Mouse (Mus musculus) urinary bladder, postnatal 14 days (tissue): ENCODE results near the gene Pxmp2.
A peak's percentile ranks its signal among the peaks of the same experiment; 100 is the strongest.

Experiments used
- DNase-seq: peaks from one replicate; pipeline ENCODE4 v3.0.0; 2021; ENCODE audit warnings: low spot score

Pxmp2 gene

DNA sequence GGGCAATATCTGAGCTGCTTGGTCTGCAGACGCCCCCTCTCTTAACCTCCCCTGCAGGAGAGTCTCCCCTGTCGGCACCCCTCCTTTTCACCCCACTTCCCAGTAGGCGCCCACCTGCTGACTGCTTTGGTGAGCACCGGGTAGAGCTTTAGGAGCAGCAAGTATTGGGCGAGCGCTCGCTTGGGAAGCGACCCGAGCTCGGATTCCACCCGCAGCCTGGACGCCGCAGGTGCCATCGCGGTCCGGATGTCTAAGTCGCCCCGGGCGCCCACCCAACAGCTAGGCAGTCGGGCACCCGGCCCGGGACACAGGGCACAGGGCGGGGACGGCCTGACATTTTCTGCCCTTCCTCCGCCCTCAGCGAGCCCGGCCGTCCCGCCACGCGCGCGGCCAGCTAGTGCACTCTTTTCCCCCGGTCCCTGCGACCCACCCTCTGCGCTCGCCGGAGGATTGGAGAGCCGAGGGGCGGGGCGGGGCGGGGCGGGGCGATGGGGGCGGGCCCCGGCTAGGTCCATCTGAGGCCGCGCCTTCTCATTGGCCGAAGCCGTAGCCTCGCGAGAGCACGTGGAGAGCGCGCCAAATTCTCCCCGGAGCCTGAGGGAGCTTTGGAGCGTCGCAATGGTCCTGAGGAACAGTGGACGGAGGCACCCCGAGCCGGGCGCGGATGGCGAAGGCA is at the start of gene Pxmp2, which contains the start of gene Pole:
TSS of gene Pxmp2 (minus strand) at position 417 of the 676 bp plus-strand sequence.
TSS of gene Pole (plus strand) at position 537 of the 676 bp plus-strand sequence.
- DNase-seq: peak; percentile 93

DNA sequence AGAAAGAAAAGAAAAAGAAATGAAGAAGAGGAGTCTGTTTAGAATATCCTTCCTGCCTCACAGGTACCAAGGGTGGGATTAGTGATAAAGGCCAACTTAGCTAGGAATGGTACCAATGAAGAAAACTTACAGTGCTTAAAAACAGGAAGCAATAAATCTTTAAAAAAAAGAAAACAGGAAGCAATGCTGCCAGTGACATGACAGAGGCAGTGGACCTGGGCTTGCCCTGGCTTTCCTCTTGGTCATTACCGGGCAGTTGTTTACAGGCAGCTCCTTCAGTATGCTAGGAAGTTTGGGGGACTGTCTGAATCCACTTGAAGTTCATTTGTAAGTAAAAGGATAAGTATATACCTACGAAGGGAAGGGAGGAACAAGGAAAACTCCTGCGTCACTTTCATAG is 44.5 kb upstream of the Pxmp2 start:
- no peak for DNase-seq

DNA sequence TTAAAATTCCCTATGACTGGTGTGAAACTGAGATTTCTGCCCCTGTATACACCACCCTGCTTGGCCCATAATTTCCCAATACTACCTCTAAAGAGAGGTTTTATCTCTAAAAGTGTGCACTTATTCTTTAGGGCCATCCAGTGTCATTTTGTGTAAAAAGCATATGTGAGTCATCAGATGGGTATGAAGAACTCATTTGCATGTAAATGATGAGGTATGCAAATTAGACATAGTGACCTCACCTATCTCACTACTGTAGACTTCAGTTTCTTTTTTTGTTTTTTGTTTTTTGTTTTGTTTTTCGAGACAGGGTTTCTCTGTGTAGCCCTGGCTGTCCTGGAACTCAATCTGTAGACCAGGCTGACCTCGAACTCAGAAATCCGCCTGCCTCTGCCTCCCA is 27.1 kb upstream of the Pxmp2 start:
- DNase-seq: no peak

DNA sequence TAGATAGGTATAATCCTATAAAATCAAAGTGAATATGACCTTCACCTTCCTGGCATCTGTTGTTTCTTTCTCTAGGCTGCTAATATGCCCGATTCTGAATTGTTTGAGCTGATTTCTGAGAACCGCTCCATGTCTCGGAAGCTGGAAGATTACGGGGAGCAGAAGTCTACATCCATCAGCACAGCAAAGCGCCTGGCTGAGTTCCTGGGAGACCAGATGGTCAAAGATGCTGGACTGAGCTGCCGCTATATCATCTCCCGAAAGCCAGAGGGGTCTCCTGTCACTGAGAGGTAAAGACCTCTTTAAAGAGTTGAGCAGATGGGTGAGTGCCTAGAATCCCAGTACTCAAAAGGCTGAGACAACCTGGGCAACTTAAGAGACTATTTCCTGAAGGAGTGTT is 22.9 kb upstream of the Pxmp2 start:
- no peak for DNase-seq

DNA sequence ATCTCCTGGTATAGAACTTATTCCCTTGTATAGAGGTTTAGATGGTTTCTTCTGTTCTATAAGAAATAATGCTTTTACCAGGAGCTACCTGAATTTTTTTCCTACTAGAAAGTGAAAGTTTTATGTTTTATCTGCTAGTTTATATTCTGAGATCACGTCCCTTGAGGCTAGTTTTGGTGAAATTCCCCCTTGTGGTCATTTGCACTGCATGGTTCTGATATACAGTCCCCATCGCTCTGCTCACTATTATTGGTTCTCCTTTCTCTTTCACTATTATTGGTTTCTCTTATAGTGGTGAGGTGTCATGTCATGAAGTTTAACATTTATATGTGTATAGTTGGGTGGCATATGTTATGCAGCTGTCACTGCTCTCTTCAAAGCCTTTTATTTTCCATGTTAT is 14.6 kb upstream of the Pxmp2 start:
- no peak for DNase-seq

DNA sequence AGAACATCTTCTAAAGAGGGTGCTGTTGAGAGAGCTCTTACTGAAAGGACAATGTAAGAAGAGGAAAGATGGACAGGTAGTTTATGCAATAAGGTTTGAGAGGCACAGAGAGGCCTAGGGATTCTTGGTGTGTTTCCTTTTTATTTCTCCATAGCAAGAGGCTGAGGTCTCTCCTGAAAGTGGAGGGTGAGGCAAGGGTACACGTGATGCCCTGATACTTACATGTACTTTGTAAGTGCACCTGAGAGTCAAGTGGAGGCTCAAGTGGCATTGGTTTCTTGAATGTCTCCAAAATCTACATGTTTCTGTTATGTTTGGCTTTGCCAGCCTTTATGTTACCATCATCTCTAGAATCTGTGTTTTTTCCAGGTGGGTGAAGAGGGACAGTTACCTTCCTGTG is 10.7 kb upstream of the Pxmp2 start:
- no peak for DNase-seq

DNA sequence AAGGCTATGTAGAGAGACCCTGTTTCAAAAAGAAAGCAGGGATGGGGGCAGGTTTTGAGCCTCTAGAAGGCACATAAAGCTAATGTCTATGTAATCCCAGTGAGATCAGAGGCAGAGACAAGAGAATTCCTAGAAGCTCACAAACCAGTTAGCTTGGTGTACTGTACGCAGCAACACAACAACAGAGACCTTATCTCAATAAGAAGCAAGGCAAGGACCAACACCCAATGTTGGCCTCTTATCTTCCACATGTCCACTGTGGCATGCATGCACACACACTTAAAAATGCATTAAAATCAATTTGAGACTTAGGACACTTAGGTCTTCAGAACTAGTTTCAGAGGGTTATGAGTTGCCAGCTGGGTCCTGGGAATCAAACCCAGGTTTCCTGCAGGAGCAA is 5.7 kb upstream of the Pxmp2 start:
- no peak for DNase-seq

DNA sequence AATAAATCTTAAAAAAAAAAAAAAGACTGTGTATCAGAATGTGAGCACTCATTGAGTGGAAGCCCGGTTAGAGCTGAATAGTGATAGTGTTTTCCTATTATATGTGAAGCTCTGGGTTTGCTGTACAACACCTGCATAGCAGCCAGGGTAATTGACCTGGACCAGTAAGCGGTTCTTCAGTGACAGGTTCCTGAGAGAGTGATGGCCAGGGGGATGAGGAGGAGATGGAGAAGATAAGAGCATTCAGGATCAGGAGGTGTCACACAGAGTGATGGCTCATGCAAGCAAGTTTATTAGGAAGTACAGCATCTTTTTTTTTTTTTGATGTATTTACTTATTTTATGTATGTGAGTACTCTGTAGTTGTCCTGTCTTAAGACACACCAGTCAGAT is 1.1 kb upstream of the Pxmp2 start:
- DNase-seq: no peak

DNA sequence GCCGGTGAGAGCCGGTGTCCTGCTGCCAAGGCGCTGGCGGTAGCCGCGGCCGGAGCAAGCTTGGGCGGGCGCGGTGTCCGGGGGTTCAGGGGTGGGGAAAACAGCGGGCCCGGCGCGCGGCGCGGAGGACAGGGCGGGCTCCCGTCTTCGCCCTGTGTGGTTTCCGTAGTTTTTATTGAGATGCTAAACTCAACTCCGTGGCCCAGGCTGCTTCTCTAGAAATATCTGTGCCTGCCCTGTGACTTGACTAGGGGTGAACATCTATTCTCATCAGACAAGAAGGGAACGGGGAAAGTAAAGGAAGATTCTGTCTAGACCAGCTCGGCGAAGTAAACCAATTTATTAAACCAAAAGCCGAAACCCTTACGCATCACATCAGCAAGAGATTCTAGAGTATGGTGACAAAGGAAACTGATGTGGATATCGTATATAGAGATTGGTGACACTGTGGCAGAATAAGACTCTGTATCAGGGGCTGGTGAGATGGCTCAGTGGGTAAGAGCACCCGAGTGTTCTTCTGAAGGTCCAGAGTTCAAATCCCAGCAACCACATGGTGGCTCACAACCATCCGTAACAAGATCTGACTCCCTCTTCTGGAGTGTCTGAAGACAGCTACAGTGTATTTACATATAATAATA is 579 bp upstream of the Pxmp2 start:
- no peak for DNase-seq

DNA sequence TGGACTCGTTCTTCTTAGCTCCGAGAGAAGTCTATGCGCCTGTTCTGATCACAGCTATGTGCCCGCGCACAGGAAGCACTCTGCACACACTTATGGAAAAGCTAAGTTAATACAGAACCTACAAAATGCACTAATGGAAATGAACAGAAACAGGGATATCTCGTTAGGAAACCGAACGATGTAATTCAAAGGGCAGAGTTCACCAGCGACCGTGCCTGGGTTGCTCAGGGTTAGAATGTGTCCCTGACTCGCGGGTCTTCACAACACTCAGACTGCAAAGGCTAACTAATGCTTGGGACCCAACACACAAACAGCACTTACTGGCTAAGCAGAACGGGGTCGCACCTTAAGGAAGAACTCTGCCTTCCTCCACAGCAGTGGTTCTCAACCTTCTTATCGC is 830 bp downstream of the Pxmp2 start:
- DNase-seq: no peak

DNA sequence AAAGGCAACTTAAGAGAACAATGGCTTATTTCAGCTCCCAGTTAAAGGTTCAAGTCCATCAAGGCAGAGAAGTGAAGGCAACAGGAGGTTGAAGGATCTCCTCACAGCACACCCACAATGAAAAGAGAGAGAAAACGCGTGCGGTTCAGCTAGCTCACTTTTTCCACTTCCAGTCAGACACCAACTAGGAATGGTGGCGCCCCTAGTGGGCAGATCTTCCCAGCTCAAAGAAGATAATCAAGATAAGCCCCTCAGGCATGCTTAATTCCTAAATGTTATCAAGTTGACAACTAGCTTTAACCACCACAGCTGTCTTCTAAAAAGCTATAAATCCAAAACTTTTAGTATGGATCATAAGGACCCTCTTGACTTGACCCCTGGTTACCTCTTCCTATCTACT is 1.4 kb downstream of the Pxmp2 start:
- peak; percentile 63 for DNase-seq

DNA sequence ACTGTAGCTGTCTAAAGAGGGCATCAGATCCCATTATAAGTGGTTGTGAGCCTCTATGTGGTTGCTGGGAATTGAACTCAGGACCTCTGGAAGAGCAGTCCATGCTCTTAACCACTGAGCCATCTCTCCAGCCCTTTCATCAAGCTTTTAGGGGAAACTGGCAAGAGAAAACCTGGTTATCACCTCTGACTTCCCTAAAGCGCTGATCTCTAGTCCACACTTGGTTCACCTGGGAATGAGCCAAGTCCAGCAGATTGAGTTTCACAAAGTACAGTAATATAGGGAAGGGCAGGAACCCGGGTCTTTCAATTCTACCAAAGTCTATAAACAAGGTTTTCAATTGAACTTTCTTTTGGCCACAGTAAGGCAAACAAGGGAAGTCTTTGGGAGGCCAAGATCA is 4.0 kb downstream of the Pxmp2 start:
- DNase-seq: no peak

DNA sequence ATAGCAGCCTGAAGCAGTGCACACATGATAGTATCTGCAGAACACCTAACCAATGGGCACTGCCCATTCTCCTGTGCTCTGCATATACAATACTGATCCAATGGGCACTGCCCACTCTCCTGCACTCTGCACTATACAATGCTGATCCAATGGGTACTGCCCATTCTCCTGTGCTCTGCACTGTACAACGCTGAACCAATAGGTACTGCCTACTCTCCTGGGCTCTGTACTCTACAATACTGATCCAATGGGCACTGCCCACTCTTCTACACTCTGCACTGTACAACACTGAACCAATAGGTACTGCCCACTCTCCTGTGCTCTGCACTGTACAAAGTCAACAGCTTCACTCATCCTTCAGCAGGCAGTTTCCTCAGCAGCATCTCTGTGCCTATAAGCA is 9.1 kb downstream of the Pxmp2 start:
- DNase-seq: no peak

DNA sequence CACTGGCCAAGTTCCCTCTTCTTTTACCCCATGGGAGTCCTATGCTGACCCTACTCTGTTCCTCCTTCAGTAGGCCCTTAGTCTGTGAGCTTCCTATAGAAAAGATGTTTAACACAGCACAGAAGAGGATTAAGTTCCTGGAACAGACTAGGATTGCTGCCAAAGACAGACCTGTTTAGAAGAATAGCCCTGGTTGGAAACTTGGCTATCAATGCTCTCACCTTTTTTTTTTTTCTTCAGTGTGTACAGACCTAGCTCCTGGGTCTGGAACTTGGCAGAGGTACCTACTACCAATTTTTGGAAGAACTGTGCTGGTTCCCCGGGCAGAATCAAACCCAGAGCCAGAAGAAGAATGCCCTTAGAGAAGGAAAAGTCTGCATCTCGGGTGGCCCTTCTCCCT is 9.6 kb downstream of the Pxmp2 start:
- DNase-seq: no peak

DNA sequence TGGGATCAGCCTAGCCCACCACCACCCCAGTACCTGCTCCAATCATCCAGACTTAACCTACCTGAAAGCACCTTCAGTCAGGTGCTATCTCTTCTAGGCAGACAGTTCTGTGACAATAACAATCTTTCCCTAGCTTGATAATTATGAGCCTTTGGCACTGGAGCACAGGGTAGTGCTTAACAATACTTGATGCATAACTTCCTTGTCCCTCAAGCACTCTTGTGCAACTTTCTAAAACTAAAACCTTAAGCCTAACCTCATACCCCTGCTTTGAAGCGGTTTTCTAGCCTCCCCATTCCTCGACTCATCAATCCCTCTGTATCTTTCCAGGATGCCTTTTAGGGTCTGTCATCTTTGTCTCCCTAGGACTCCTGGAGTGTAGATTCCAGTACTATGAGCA is 11.1 kb downstream of the Pxmp2 start:
- no peak for DNase-seq

DNA sequence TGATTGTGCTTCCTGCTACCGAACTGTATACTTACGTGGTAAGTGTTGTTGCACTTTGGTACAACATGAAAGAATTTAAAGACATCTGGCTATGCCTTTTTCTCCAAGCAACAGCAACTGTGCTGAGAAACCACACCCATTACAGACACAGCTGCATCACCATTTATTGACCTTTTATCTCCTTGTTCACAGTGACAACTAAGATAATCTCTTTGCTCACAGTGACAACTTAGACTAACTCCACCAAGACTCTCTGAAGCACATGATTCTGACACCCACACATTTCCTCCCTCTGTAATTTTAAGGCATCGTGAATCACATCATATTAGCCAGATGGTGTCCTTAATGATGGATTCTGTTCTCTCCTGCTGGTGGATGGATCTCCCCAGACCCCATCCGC is 11.8 kb downstream of the Pxmp2 start:
- DNase-seq: no peak

DNA sequence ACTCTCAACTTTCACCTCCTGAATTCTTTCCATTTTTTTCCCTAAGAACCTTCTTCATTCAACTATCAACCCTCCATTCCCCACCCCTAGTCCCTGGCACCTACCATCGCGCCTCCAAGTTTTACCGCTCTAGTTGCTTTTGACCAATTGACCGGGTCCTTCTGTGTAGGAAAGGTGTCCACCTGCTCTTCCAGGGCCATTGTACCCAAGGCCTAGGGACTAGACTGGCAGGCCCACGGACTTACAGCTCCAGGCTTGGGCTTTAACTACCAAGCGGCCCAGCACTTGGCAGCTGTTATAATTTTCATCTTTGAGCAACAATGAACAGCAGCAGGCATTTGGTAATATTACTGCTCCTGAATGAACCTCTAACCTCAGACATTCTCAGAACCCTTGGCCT is 15.7 kb downstream of the Pxmp2 start:
- no peak for DNase-seq

DNA sequence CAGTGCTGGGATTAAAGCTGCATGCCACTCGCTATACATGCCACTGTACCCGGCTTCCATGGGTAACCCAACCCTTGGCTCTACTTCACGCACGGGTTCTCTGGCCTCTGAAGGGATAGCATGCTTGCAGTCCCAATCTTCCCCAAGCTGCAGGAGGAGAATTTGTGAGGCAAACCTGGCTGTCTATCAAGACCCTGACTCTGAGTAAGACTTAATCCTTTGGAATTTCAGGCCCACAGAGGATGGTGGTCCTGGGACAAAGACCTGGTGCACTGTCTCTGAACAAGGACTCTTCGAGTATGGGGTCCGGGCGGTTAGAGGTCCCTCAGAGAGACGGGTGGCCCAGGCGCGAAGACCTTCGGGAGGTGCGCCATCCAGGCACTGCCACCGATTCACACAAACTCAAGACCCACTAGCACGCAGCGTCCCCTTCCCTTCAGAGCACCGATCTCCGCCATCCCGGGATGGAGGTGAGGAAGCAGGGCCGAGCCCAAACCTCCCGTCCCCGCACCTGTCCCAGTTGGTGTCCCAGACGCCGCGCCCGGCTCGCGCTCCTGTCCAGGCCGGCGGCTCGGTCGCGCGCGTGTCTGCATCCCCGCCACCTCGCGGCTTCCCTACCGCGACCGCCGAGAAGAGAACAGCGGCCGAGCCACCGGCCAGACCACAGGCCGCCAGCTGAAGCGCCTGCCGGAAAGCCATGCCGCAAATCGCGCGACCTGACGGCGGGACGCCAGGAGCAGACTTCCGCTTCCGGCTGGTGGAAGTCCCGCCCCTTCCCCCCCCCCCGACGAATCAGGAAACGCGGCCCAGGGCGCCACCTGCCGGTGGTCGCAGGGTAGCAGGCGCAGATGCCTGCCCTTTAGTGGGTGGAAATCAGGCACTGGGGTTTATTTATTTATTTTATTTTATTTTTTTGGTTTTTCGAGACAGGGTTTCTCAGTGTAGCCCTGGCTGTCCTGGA is 16.6 kb downstream of the Pxmp2 start, which contains the start of gene Pgam5:
TSS of gene Pgam5 (minus strand) at position 773 of the 961 bp plus-strand sequence.
- DNase-seq: peak; percentile 91

DNA sequence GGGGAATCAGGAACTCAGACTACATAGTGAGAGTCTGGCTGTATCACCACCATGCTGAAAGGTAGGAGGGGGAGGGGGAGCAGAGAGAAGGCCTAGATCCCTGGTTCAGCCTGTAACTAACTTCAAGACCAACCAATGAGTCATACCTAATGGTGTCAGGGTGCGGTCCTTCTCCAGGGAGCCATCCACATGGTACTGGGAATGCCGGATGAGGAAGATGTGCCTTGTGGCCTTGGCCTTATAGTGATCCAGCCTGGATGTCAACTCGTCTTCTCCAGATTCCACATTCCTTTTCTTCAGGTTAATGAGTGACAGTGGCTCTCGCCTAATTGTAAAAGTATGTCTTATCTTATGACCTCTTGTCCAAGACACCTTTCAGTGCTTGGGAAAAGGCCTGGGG is 19.0 kb downstream of the Pxmp2 start:
- DNase-seq: no peak

DNA sequence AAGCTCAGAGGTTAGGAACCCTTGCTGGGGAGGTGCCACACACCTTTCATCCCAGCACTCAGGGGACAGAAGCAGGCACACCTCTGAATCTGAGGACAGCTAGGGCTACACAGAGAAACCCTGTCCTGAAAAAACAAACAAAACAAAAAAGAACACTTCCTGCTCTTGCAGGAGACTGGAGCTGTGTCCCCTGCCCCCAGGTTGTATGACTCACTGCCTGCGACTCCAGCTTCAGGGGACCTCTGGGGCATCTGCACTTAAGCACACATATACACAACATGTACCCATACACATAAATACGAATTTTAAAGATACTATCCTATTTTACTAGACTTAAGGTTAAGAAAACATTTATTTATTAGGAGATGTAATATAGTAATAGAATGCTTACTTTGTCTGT is 41.9 kb downstream of the Pxmp2 start:
- DNase-seq: peak; percentile 53

DNA sequence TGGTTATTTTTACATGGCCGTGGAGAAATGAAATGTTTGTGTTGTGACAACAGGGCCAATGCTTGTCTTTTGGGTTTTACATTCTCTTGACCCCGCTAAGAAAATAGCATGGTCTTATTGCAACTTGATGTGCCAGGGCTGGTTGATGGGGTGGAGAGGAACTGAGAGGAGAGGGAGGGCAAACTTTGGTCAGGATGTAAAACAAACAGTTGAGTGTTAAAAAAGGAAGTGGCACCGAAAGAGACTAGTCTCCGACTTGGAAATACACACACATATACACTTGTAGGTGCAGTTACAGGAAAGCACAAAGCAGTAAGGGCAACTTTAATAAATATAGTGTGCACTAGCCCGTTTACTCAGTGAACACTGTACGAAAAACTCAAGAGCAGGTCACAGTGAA is 53.6 kb downstream of the Pxmp2 start:
- no peak for DNase-seq

DNA sequence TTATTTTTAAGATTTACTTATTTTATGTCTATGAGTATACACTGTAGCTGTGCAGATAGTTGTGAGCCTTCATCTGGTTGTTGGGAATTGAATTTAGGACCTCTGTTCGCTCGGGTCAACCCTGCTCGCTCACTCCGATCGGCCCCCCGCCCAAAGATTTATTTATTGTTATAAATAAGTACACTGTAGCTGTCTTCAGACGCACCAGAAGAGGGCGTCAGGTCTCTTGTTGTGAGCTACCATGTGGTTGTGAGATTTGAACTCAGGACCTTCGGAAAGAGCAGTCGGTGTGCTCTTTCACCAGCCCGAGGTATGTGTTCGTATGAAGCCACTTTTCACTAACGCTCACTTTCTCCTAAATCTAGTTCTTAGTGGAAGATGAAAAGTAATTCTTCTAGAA is 54.3 kb downstream of the Pxmp2 start:
- DNase-seq: no peak
